Mouse (Mus musculus): ENCODE data around the gene Adamts17. TPM values are rescaled to one million over a fixed set of nuclear protein-coding genes. Genes with fewer than 3 reads are reported as not detected.
A peak's percentile ranks its signal among the peaks of the same experiment; 100 is the strongest.

Gene Adamts17
- polyA plus RNA-seq, 1 experiment from 2014 or later = 12.9 TPM

GRCm38 (mm10) chr7:66955455-66955919 is 116.0 kb downstream of the Adamts17 start:
- peaks cover 40% of the 10 kb centered on the region for H3K4me1 ChIP-seq (replicated peaks)
- no peaks in the 10 kb centered on the region for H3K36me3 ChIP-seq
- peak; percentile 77 for ATAC-seq (ENCODE audit: insufficient number of reproducible peaks, insufficient read depth, low FRiP score, low TSS enrichment, low read depth)
- H3K9me3 ChIP-seq = no peaks in the 10 kb centered on the region
- no peaks in the 10 kb centered on the region for H3K27me3 ChIP-seq
- H3K9ac ChIP-seq (replicated peaks) = no peak overlapping the region
- no peak overlapping the region for H3K4me3 ChIP-seq (replicated peaks)
- WGBS = 12% methylated on average over 8 of the region's 8 CpGs
- H3K4me2 ChIP-seq = no peak overlapping the region
- peak overlapping the region; percentile 88 for H3K27ac ChIP-seq

GRCm38 (mm10) chr7:66955978-66956377 is 116.4 kb downstream of the Adamts17 start:
- ATAC-seq (ENCODE audit: insufficient number of reproducible peaks, insufficient read depth, low FRiP score, low TSS enrichment, low read depth) = 0 out of 2 replicates have a peak, but pooled peaks have one; percentile 9
- H3K9me3 ChIP-seq = no peaks in the 10 kb centered on the region
- WGBS = 54% methylated on average over 2 of the region's 2 CpGs
- H3K4me3 ChIP-seq (replicated peaks) = no peak overlapping the region
- no peak overlapping the region for H3K4me2 ChIP-seq
- H3K9ac ChIP-seq (replicated peaks) = no peak overlapping the region
- H3K4me1 ChIP-seq (replicated peaks) = peaks cover 40% of the 10 kb centered on the region
- peak overlapping the region; percentile 88 for H3K27ac ChIP-seq
- no peaks in the 10 kb centered on the region for H3K27me3 ChIP-seq
- no peaks in the 10 kb centered on the region for H3K36me3 ChIP-seq

GRCm38 (mm10) chr7:66957764-66958163 is 118.2 kb downstream of the Adamts17 start:
- peaks cover 35% of the 10 kb centered on the region for H3K4me1 ChIP-seq (replicated peaks)
- no peak overlapping the region for H3K4me3 ChIP-seq (replicated peaks)
- 91% methylated on average over 7 of the region's 7 CpGs for WGBS
- H3K4me2 ChIP-seq = no peak overlapping the region
- no peak for ATAC-seq (ENCODE audit: insufficient number of reproducible peaks, insufficient read depth, low FRiP score, low TSS enrichment, low read depth)
- H3K9me3 ChIP-seq = no peaks in the 10 kb centered on the region
- H3K9ac ChIP-seq (replicated peaks) = no peak overlapping the region
- H3K36me3 ChIP-seq = no peaks in the 10 kb centered on the region
- H3K27me3 ChIP-seq = no peaks in the 10 kb centered on the region
- H3K27ac ChIP-seq = no peak overlapping the region

- H3K27me3 ChIP-seq = no peaks in the 10 kb centered on the region
- no peak overlapping the region for H3K27ac ChIP-seq
- no peaks in the 10 kb centered on the region for H3K36me3 ChIP-seq
- ATAC-seq (ENCODE audit: insufficient number of reproducible peaks, insufficient read depth, low FRiP score, low TSS enrichment, low read depth) = no peak
- WGBS = 83% methylated on average over 8 of the region's 8 CpGs
- H3K4me1 ChIP-seq (replicated peaks) = peaks cover 30% of the 10 kb centered on the region
- H3K4me3 ChIP-seq (replicated peaks) = no peak overlapping the region
- H3K9me3 ChIP-seq = no peaks in the 10 kb centered on the region
- H3K9ac ChIP-seq (replicated peaks) = no peak overlapping the region
- no peak overlapping the region for H3K4me2 ChIP-seq
These were observed 120.9 kb downstream of the Adamts17 start for GRCm38 (mm10) chr7:66960246-66961033.

GRCm38 (mm10) chr7:66962736-66963135 is 123.2 kb downstream of the Adamts17 start:
- H3K36me3 ChIP-seq = no peaks in the 10 kb centered on the region
- 64% methylated on average over 10 of the region's 10 CpGs for WGBS
- no peak overlapping the region for H3K4me3 ChIP-seq (replicated peaks)
- H3K27me3 ChIP-seq = no peaks in the 10 kb centered on the region
- H3K27ac ChIP-seq = no peak overlapping the region
- peaks cover 38% of the 10 kb centered on the region for H3K4me1 ChIP-seq (replicated peaks)
- H3K9ac ChIP-seq (replicated peaks) = no peak overlapping the region
- ATAC-seq (ENCODE audit: insufficient number of reproducible peaks, insufficient read depth, low FRiP score, low TSS enrichment, low read depth) = no peak
- no peak overlapping the region for H3K4me2 ChIP-seq
- no peaks in the 10 kb centered on the region for H3K9me3 ChIP-seq

- H3K4me3 ChIP-seq (replicated peaks) = no peak overlapping the region
- no peaks in the 10 kb centered on the region for H3K27me3 ChIP-seq
- no peaks in the 10 kb centered on the region for H3K36me3 ChIP-seq
- no peaks in the 10 kb centered on the region for H3K9me3 ChIP-seq
- no peak overlapping the region for H3K27ac ChIP-seq
- H3K9ac ChIP-seq (replicated peaks) = no peak overlapping the region
- no peak for ATAC-seq (ENCODE audit: insufficient number of reproducible peaks, insufficient read depth, low FRiP score, low TSS enrichment, low read depth)
- 64% methylated on average over 8 of the region's 8 CpGs for WGBS
- H3K4me2 ChIP-seq = no peak overlapping the region
- H3K4me1 ChIP-seq (replicated peaks) = peaks cover 46% of the 10 kb centered on the region
These were observed 124.0 kb downstream of the Adamts17 start for GRCm38 (mm10) chr7:66963541-66963940.

GRCm38 (mm10) chr7:66966541-66967205 is 127.1 kb downstream of the Adamts17 start:
- H3K36me3 ChIP-seq = no peaks in the 10 kb centered on the region
- H3K4me2 ChIP-seq = no peak overlapping the region
- H3K4me1 ChIP-seq (replicated peaks) = peaks cover 74% of the 10 kb centered on the region
- H3K9me3 ChIP-seq = no peaks in the 10 kb centered on the region
- 0 out of 2 replicates have a peak overlapping the region, but pooled peaks have one; percentile 37 for H3K9ac ChIP-seq (replicated peaks)
- H3K4me3 ChIP-seq (replicated peaks) = no peak overlapping the region
- H3K27ac ChIP-seq = peak overlapping the region; percentile 81
- no peak for ATAC-seq (ENCODE audit: insufficient number of reproducible peaks, insufficient read depth, low FRiP score, low TSS enrichment, low read depth)
- WGBS = 22% methylated on average over 6 of the region's 6 CpGs
- no peaks in the 10 kb centered on the region for H3K27me3 ChIP-seq

GRCm38 (mm10) chr7:66967206-66967919 is 127.8 kb downstream of the Adamts17 start:
- no peak for ATAC-seq (ENCODE audit: insufficient number of reproducible peaks, insufficient read depth, low FRiP score, low TSS enrichment, low read depth)
- WGBS = 56% methylated on average over 8 of the region's 8 CpGs
- Histone ChIP-seq H3K9ac (replicated peaks) (0 out of 2 replicates have a peak overlapping the region, but pooled peaks have one; percentile 37), H3K9me3 (no peaks in the 10 kb centered on the region), H3K4me1 (replicated peaks) (peaks cover 78% of the 10 kb centered on the region), H3K4me2 (no peak overlapping the region), H3K4me3 (replicated peaks) (no peak overlapping the region), H3K27me3 (no peaks in the 10 kb centered on the region), H3K36me3 (no peaks in the 10 kb centered on the region), H3K27ac (peak overlapping the region; percentile 81)

GRCm38 (mm10) chr7:66968661-66969060 is 129.1 kb downstream of the Adamts17 start:
- peaks cover 74% of the 10 kb centered on the region for H3K4me1 ChIP-seq (replicated peaks)
- H3K27me3 ChIP-seq = no peaks in the 10 kb centered on the region
- no peaks in the 10 kb centered on the region for H3K36me3 ChIP-seq
- no peak overlapping the region for H3K9ac ChIP-seq (replicated peaks)
- H3K9me3 ChIP-seq = no peaks in the 10 kb centered on the region
- no peak overlapping the region for H3K4me3 ChIP-seq (replicated peaks)
- H3K4me2 ChIP-seq = no peak overlapping the region
- peak overlapping the region; percentile 59; the same call in 1 of the 2 replicates for H3K27ac ChIP-seq
- 80% methylated on average over 6 of the region's 6 CpGs for WGBS
- no peak for ATAC-seq (ENCODE audit: insufficient number of reproducible peaks, insufficient read depth, low FRiP score, low TSS enrichment, low read depth)

GRCm38 (mm10) chr7:66969199-66969598 is 129.7 kb downstream of the Adamts17 start:
- Histone ChIP-seq H3K4me2 (no peak overlapping the region), H3K4me1 (replicated peaks) (peaks cover 71% of the 10 kb centered on the region), H3K27ac (peak overlapping the region; percentile 59; the same call in 1 of the 2 replicates), H3K27me3 (no peaks in the 10 kb centered on the region), H3K9ac (replicated peaks) (no peak overlapping the region), H3K36me3 (no peaks in the 10 kb centered on the region), H3K4me3 (replicated peaks) (no peak overlapping the region), H3K9me3 (no peaks in the 10 kb centered on the region)
- WGBS = 24% methylated on average over 2 of the region's 2 CpGs
- ATAC-seq (ENCODE audit: insufficient number of reproducible peaks, insufficient read depth, low FRiP score, low TSS enrichment, low read depth) = no peak

GRCm38 (mm10) chr7:66970235-66970634 is 130.7 kb downstream of the Adamts17 start:
- Histone ChIP-seq H3K27me3 (no peaks in the 10 kb centered on the region), H3K27ac (peak overlapping the region; percentile 80), H3K9ac (replicated peaks) (no peak overlapping the region), H3K4me2 (no peak overlapping the region), H3K9me3 (no peaks in the 10 kb centered on the region), H3K4me3 (replicated peaks) (no peak overlapping the region), H3K4me1 (replicated peaks) (peaks cover 73% of the 10 kb centered on the region), H3K36me3 (no peaks in the 10 kb centered on the region)
- WGBS = 68% methylated on average over 2 of the region's 2 CpGs
- no peak for ATAC-seq (ENCODE audit: insufficient number of reproducible peaks, insufficient read depth, low FRiP score, low TSS enrichment, low read depth)

Data from limb, embryonic 12.5 days (tissue).